ENCODE assay signal across 9 mouse cellular contexts in the genomic region with DNA sequence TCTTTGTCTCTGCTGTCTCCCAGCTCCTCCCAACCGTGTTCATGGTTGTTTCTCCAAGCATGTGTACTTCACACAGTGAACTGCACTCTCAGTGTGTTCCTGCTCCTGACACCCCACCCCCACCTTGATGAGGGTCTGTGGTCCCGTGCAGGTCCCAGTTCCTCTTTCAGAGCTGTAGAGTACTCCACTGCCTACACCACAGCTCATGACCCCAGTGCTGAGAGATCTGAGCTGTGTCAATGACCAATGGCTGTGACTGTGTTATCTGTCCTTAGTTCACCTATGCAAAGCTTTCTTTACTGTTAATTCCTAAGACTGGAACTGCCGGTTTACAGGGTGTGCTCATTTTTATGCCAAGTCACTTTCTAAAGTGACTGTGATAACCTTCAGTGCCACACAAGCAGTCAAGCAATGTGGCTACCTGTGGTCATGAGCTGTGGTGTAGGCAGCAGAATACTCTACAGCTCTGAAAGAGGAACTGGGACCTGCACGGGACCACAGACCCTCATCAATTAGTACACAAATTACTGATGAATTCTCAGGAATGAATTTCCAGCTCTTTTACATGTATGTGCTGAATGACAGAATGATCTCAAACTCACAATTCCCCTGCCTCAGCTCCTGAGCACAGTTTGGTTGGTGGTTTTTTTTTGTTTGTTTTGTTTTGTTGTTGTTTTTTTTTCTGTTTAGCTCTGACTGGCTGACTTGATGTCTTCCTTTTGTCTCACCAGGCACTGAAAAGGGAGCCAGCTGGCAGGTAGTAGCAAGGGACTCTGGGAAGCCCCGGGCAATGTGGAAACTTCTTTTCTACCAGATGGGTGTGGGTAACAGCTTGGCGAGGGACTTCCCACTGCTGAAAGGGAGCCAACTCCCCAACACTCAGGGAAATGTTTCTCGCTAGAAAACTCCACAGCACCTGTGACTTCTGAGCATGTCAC. TPM values are rescaled to one million over a fixed set of nuclear protein-coding genes. Genes with fewer than 3 reads are reported as not detected.
DNase-seq lines count a peak whose midpoint lies in the region; ATAC-seq and TF ChIP-seq lines count a peak whose summit lies in the region.
"Had no signal": no experiment of that assay in that cellular context is flagged by ENCODE, and none has a peak within 500 bp of the region (broad histone marks: within the 10 kb centered on the region; RNA-seq: fewer than 3 reads in every experiment).

No protein-coding gene starts in this region.

- H3K27me3 ChIP-seq in lung, postnatal 0 days (replicated peaks; ENCODE audit: insufficient read depth, low read length), result no peaks in the 10 kb centered on the region

- no peaks in the 10 kb centered on the region for H3K9me3 ChIP-seq in lung, postnatal 0 days (ENCODE audit: low read length)

- H3K4me3 ChIP-seq in lung, postnatal 0 days (ENCODE audit: low read depth, low read length), result no peak overlapping the region

- ATAC-seq in lung, postnatal 0 days, result no peak

- TF ChIP-seq CTCF in lung, postnatal 0 days (IDR thresholded peaks at IDR 0.05), result no peak

- H3K4me1 ChIP-seq in lung, postnatal 0 days (ENCODE audit: insufficient read depth, low read depth, low read length), result no peaks in the 10 kb centered on the region

- no peak overlapping the region for H3K27ac ChIP-seq in lung, postnatal 0 days (ENCODE audit: low read length)

- peak; percentile 36 for DNase-seq in lung, postnatal 36 days
- DNase-seq in lung, postnatal 0 days (ENCODE audit: low spot score), result no peak
- DNase-seq in cerebellum, postnatal 14 days, result peak; percentile 80 to 88
- peak; percentile 54 to 55 for DNase-seq in layer of hippocampus, postnatal 36 days
- DNase-seq in thymus, postnatal 0 days (ENCODE audit: low spot score), result peak; percentile 24
- no peak for DNase-seq in spleen, postnatal 10 days (ENCODE audit: low spot score in 2 of 2)
- DNase-seq in adrenal gland, adult 8-10 months, result no peak
- DNase-seq in spleen, postnatal 36 days (ENCODE audit: low spot score in 2 of 2), result no peak
- DNase-seq: lung, postnatal 14 days had no signal

- no peak overlapping the region for H3K4me2 ChIP-seq in lung, postnatal 0 days (replicated peaks; ENCODE audit: low read depth, low read length)

- no peak overlapping the region for H3K9ac ChIP-seq in lung, postnatal 0 days (replicated peaks; ENCODE audit: low read depth)

- H3K36me3 ChIP-seq in lung, postnatal 0 days (ENCODE audit: insufficient read depth, low read length), result peaks cover 52% of the 10 kb centered on the region

- WGBS in lung, postnatal 0 days, result 70% methylated on average over 7 of the region's 7 CpGs

- no peak for TF ChIP-seq EP300 in lung, postnatal 0 days (IDR thresholded peaks at IDR 0.05)

RNA-seq across cellular contexts. Expression of a gene that starts 38.4 kb away (rescaled TPM):
- 6.2 and 7.1 TPM in 2 replicates for polyA plus RNA-seq in lung, postnatal 0 days (2015; fragmentation: Nextera tagmentation; extraction: Ambion mirVana)
- total RNA-seq in layer of hippocampus, postnatal 36 days (2021), result 1 to 10 TPM; 1.1 to 1.5 TPM
- 61.2 and 62.7 TPM in 2 replicates for polyA plus RNA-seq in thymus, postnatal 0 days (2015; fragmentation: Nextera tagmentation; extraction: Ambion mirVana)
- total RNA-seq in adrenal gland, adult 8-10 months (2022), result 10 to 100 TPM; 30.6 to 60.4 (median 41.2) TPM

RNA-seq across cellular contexts. Expression of a gene that starts 41.8 kb away (rescaled TPM):
- polyA plus RNA-seq in lung, postnatal 0 days (2015; fragmentation: Nextera tagmentation; extraction: Ambion mirVana), result 100 and 120 TPM in 2 replicates
- total RNA-seq in layer of hippocampus, postnatal 36 days (2021), result 10 to 100 TPM; 34.2 to 44.7 TPM
- polyA plus RNA-seq in thymus, postnatal 0 days (2015; fragmentation: Nextera tagmentation; extraction: Ambion mirVana), result 79.7 and 84.2 TPM in 2 replicates
- 100 to 1,000 TPM in 1 of 4 experiments, 10 to 100 TPM in 3; 84.0 to 116 (median 95.7) TPM for total RNA-seq in adrenal gland, adult 8-10 months (2022)

RNA-seq across cellular contexts. Expression of a gene that starts 47.0 kb away (rescaled TPM):
- polyA plus RNA-seq in lung, postnatal 0 days (2015; fragmentation: Nextera tagmentation; extraction: Ambion mirVana), result 17.9 and 21.4 TPM in 2 replicates
- 10 to 100 TPM; 11.7 to 12.7 TPM for total RNA-seq in layer of hippocampus, postnatal 36 days (2021)
- polyA plus RNA-seq in thymus, postnatal 0 days (2015; fragmentation: Nextera tagmentation; extraction: Ambion mirVana), result 99.6 and 105 TPM in 2 replicates
- total RNA-seq in adrenal gland, adult 8-10 months (2022), result 10 to 100 TPM; 64.5 to 92.1 (median 73.7) TPM

Comparison
In these comparisons a context has a peak if more than half of its experiments do, and no peak if none do; other contexts are left out.
1. DNase-seq: peak in lung, postnatal 36 days (single experiment), cerebellum, postnatal 14 days (2 of 2), layer of hippocampus, postnatal 36 days (2 of 2) and thymus, postnatal 0 days (single experiment); none in lung, postnatal 0 days (single experiment), spleen, postnatal 10 days (0 of 2), adrenal gland, adult 8-10 months (single experiment) and spleen, postnatal 36 days (0 of 2).
2. RNA of a gene that starts 38.4 kb away (total RNA-seq): 30.6 to 60.4 TPM in adrenal gland, adult 8-10 months; 1.1 to 1.5 TPM in layer of hippocampus, postnatal 36 days; every median in the first group is over 10 times any median in the second.
3. RNA of a gene that starts 47.0 kb away (total RNA-seq): 64.5 to 92.1 TPM in adrenal gland, adult 8-10 months; 11.7 to 12.7 TPM in layer of hippocampus, postnatal 36 days; every median in the first group is over 4 times any median in the second.